Mouse (Mus musculus) forebrain, embryonic 13.5 days (tissue): Measurements from ENCODE around the gene Stard7. TPM values are rescaled to one million over a fixed set of nuclear protein-coding genes. Genes with fewer than 3 reads are reported as not detected.
"Not testable (repeated sequence)": the region's sequence is repeated elsewhere in the genome, so short reads cannot be mapped to it uniquely, and the experiment has no call there.

ENCODE experiments used
- ATAC-seq: fragments of 200-750 bp; cut with Nextera tagmentation; 2 replicates; pipeline ENCODE4 v1.8.0; 2017
- H3K27ac ChIP-seq: fragments of 300-500 bp; sonication (generic); 2 replicates; pipeline ENCODE4 v1.5.1; 2015; ENCODE audit warnings: inconsistent platforms, mild to moderate bottlenecking, moderate library complexity
- H3K27me3 ChIP-seq: fragments of 300-500 bp; sonication (generic); 2 replicates; pipeline ENCODE4 v1.6.1; 2015; ENCODE audit warnings: mild to moderate bottlenecking, inconsistent platforms
- H3K36me3 ChIP-seq: fragments of 300-500 bp; sonication (generic); 2 replicates; pipeline ENCODE4 v1.6.1; 2015; ENCODE audit warnings: mild to moderate bottlenecking, inconsistent platforms; ENCODE audit not compliant: poor library complexity, severe bottlenecking
- H3K4me1 ChIP-seq: fragments of 300-500 bp; sonication (generic); 2 replicates; pipeline ENCODE4 v1.6.1; 2015; ENCODE audit warnings: inconsistent platforms
- H3K4me2 ChIP-seq: fragments of 300-500 bp; sonication (generic); 2 replicates; pipeline ENCODE4 v1.6.1; 2015; ENCODE audit warnings: inconsistent platforms, mild to moderate bottlenecking, moderate library complexity
- H3K4me3 ChIP-seq: fragments of 300-500 bp; sonication (generic); 2 replicates; pipeline ENCODE4 v1.5.1; 2015; ENCODE audit warnings: mild to moderate bottlenecking, inconsistent platforms
- H3K9ac ChIP-seq: fragments of 300-500 bp; sonication (generic); 2 replicates; pipeline ENCODE4 v1.6.1; 2015; ENCODE audit warnings: mild to moderate bottlenecking, inconsistent platforms
- H3K9me3 ChIP-seq: fragments of 300-500 bp; sonication (generic); replicated peaks from 2 replicates; pipeline ENCODE4 v1.6.1; 2016; ENCODE audit warnings: inconsistent platforms
- WGBS: fragments of 180-500 bp; shearing (Covaris S2); methylation state at CpG from one replicate; pipeline ENCODE4 v1.1.7; 2015; 5-methylcytosine and 5-hydroxymethylcytosine counted together
- polyA plus RNA-seq: library from polyadenylated mRNA; unstranded; fragments of >200 nt; fragmentation: Nextera tagmentation; extraction: Ambion mirVana; gene quantifications from 2 replicates; pipeline ENCODE4 v1.2.1, GENCODE M21; 2015

Stard7 gene
- polyA plus RNA-seq, 1 experiment from 2014 or later: 82.4 TPM

- Histone ChIP-seq H3K27ac (no peak overlapping the region), H3K9ac (no peak overlapping the region), H3K27me3 (no peaks in the 10 kb centered on the region), H3K4me3 (no peak overlapping the region), H3K9me3 (no peaks in the 10 kb centered on the region), H3K4me2 (no peak overlapping the region), H3K4me1 (no peaks in the 10 kb centered on the region), H3K36me3 (peaks cover 81% of the 10 kb centered on the region)
- WGBS: 91% methylated on average over 4 of the region's 4 CpGs
- ATAC-seq: no peak
Measured at GRCm38 (mm10) chr2:127292250-127292649, 22.2 kb downstream of the Stard7 start.

DNA sequence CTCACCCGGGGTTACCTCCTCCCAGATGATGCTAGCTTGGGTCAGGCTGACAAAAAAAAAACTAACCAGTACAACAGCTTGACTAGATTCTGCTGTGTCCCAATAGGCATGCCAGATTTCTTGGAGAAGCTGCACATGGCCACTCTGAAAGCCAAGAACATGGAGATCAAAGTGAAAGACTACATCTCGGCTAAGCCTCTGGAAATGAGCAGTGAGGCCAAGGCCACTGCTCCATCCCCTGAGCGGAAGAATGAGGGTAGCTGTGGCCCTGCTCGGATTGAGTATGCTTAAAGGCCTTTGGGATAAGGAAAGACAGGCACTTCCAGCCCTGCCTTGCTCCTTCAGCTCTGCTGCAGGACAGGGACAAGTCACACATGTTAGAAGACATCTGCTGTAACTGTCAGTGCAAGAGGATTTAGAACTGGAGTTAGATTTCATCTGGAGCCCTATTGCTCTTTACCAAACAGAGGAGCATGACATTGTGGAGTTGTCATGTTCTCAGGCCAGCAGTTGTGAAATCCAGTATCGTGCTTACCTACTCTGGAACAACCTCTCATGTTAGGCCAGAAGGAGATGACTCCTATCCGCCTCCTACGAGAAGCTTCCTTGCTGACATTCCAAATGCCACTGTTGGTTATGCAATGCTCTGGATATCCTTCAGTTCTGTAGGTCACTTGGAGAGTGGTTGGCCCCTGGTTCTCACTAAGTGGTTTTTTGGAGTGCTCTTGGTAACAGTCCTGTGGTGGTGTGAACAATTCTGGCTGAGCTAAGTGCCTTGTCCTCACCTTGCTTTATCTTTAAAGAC is 27.2 kb downstream of the Stard7 start:
- WGBS: 96% methylated on average over 7 of the region's 7 CpGs
- H3K4me2 ChIP-seq: no peak overlapping the region
- ATAC-seq: no peak
- no peaks in the 10 kb centered on the region for H3K27me3 ChIP-seq
- no peaks in the 10 kb centered on the region for H3K9me3 ChIP-seq
- no peaks in the 10 kb centered on the region for H3K4me1 ChIP-seq
- no peak overlapping the region for H3K27ac ChIP-seq
- H3K36me3 ChIP-seq: peaks cover 94% of the 10 kb centered on the region
- no peak overlapping the region for H3K9ac ChIP-seq
- no peak overlapping the region for H3K4me3 ChIP-seq

GRCm38 (mm10) chr2:127298056-127298455 is 28.0 kb downstream of the Stard7 start:
- H3K9me3 ChIP-seq: no peaks in the 10 kb centered on the region
- no peak overlapping the region for H3K4me2 ChIP-seq
- no peaks in the 10 kb centered on the region for H3K4me1 ChIP-seq
- H3K36me3 ChIP-seq: peaks cover 87% of the 10 kb centered on the region
- no peak overlapping the region for H3K27ac ChIP-seq
- no peak overlapping the region for H3K4me3 ChIP-seq
- no peak overlapping the region for H3K9ac ChIP-seq
- 97% methylated on average over 1 of the region's 1 CpGs for WGBS
- no peak for ATAC-seq
- H3K27me3 ChIP-seq: no peaks in the 10 kb centered on the region

DNA sequence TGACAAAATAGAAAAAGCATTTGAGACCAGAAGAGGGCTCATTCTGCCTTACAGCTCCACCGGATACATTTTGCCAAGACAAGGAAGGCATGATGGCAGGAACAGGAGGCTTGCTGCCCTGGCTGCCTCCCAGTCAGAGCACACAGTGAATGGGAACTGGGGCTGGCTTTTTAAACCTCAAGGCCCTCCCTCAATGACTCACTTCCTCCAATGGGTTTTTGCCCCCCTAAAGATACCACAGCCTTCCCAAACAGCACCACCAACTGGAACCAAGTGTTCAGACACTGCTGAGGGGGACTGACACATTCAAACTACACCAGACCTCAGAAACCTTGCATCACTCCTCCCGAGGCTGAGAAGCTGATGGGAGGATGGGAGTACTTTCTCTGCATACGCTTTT is 30.7 kb downstream of the Stard7 start:
- no peak overlapping the region for H3K4me2 ChIP-seq
- no peaks in the 10 kb centered on the region for H3K4me1 ChIP-seq
- no peak overlapping the region for H3K4me3 ChIP-seq
- ATAC-seq: no peak
- no peaks in the 10 kb centered on the region for H3K9me3 ChIP-seq
- WGBS: 86% methylated on average over 3 of the region's 3 CpGs
- no peak overlapping the region for H3K27ac ChIP-seq
- H3K27me3 ChIP-seq: no peaks in the 10 kb centered on the region
- no peak overlapping the region for H3K9ac ChIP-seq
- H3K36me3 ChIP-seq: peaks cover 64% of the 10 kb centered on the region

DNA sequence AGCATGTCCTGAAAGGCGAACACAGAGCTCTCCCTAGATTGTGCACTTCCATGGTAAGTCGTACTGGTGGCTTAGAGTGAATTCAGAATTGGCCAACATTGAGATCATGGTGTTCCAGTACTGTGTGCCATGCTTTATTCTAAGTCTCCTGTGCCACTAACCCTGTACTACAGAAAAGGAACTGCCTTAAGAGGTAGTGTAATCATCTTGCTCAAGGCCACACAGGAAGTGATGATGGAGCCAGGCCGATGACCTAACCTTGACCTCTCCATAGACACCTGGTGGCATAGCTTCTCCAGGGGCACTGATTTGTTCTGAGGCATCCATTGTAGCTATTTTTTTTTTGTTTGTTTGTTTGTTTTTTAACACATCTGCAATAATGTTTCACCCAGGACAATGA is 31.9 kb downstream of the Stard7 start:
- WGBS: over 99% methylated on average over 3 of the region's 3 CpGs
- no peak for ATAC-seq
- Histone ChIP-seq H3K9me3 (no peaks in the 10 kb centered on the region), H3K4me3 (no peak overlapping the region), H3K4me1 (no peaks in the 10 kb centered on the region), H3K4me2 (no peak overlapping the region), H3K27me3 (no peaks in the 10 kb centered on the region), H3K36me3 (peaks cover 52% of the 10 kb centered on the region), H3K9ac (no peak overlapping the region), H3K27ac (no peak overlapping the region)

DNA sequence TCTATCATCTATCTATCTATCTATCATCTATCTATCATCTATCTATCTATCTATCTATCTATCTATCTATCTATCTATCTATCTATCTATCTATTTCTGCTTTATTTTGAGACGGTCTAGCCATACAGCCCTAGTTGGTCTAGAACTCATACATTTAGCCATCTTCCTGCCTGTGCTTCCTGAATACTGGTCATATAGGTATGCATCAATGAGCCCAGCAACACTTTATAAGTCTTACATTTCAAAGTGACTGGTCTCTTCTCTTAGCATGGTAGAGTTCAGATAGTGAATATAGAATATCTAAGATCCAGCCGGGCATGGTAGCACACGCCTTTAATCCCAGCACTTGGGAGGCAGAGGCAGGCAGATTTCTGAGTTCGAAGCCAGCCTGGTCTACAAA is 34.2 kb downstream of the Stard7 start:
- not testable (repeated sequence) for H3K4me2 ChIP-seq, H3K27me3 ChIP-seq, H3K9me3 ChIP-seq, H3K27ac ChIP-seq, H3K9ac ChIP-seq, H3K4me3 ChIP-seq, H3K4me1 ChIP-seq, ATAC-seq
- WGBS: 93% methylated on average over 4 of the region's 4 CpGs
- peaks cover 29% of the 10 kb centered on the region for H3K36me3 ChIP-seq

- H3K4me2 ChIP-seq: no peak overlapping the region
- no peak overlapping the region for H3K27ac ChIP-seq
- H3K4me3 ChIP-seq: no peak overlapping the region
- H3K4me1 ChIP-seq: no peaks in the 10 kb centered on the region
- ATAC-seq: no peak
- no peaks in the 10 kb centered on the region for H3K27me3 ChIP-seq
- peaks cover 24% of the 10 kb centered on the region for H3K36me3 ChIP-seq
- H3K9ac ChIP-seq: no peak overlapping the region
- 88% methylated on average over 3 of the region's 3 CpGs for WGBS
- H3K9me3 ChIP-seq: no peaks in the 10 kb centered on the region
Measured at GRCm38 (mm10) chr2:127304609-127305210, 34.7 kb downstream of the Stard7 start.

GRCm38 (mm10) chr2:127306123-127306522 is 36.1 kb downstream of the Stard7 start:
- no peak overlapping the region for H3K4me2 ChIP-seq
- H3K36me3 ChIP-seq: peaks cover 10% of the 10 kb centered on the region
- no peak for ATAC-seq
- H3K9me3 ChIP-seq: no peaks in the 10 kb centered on the region
- H3K9ac ChIP-seq: no peak overlapping the region
- H3K27me3 ChIP-seq: no peaks in the 10 kb centered on the region
- no peak overlapping the region for H3K4me3 ChIP-seq
- no peak overlapping the region for H3K27ac ChIP-seq
- no peaks in the 10 kb centered on the region for H3K4me1 ChIP-seq

GRCm38 (mm10) chr2:127307179-127307578 is 37.2 kb downstream of the Stard7 start:
- Histone ChIP-seq H3K4me3 (no peak overlapping the region), H3K4me2 (no peak overlapping the region), H3K27me3 (no peaks in the 10 kb centered on the region), H3K4me1 (no peaks in the 10 kb centered on the region), H3K9ac (no peak overlapping the region), H3K27ac (no peak overlapping the region), H3K36me3 (peaks cover 1% of the 10 kb centered on the region; the same call in 1 of the 2 replicates), H3K9me3 (no peaks in the 10 kb centered on the region)
- 50% methylated on average over 3 of the region's 3 CpGs for WGBS
- ATAC-seq: no peak

GRCm38 (mm10) chr2:127308660-127309059 is 38.6 kb downstream of the Stard7 start:
- ATAC-seq: no peak

GRCm38 (mm10) chr2:127310246-127310645 is 40.2 kb downstream of the Stard7 start:
- Histone ChIP-seq H3K4me3 (no peak overlapping the region), H3K27ac (no peak overlapping the region), H3K9me3 (no peaks in the 10 kb centered on the region), H3K36me3 (no peaks in the 10 kb centered on the region), H3K4me2 (no peak overlapping the region), H3K4me1 (no peaks in the 10 kb centered on the region), H3K9ac (no peak overlapping the region), H3K27me3 (no peaks in the 10 kb centered on the region)
- ATAC-seq: no peak
- 44% methylated on average over 2 of the region's 2 CpGs for WGBS

More at GRCm38 (mm10) chr2:127308660-127309059, 38.6 kb downstream of the Stard7 start:
- H3K9ac ChIP-seq: no peak overlapping the region
- H3K4me1 ChIP-seq: no peaks in the 10 kb centered on the region
- no peaks in the 10 kb centered on the region for H3K27me3 ChIP-seq
- H3K36me3 ChIP-seq: no peaks in the 10 kb centered on the region
- no peak overlapping the region for H3K27ac ChIP-seq
- H3K4me2 ChIP-seq: no peak overlapping the region
- no peaks in the 10 kb centered on the region for H3K9me3 ChIP-seq
- 86% methylated on average over 2 of the region's 2 CpGs for WGBS
- no peak overlapping the region for H3K4me3 ChIP-seq

GRCm38 (mm10) chr2:127310685-127311084 is 40.7 kb downstream of the Stard7 start:
- Histone ChIP-seq H3K9me3 (no peaks in the 10 kb centered on the region), H3K27ac (no peak overlapping the region), H3K9ac (no peak overlapping the region), H3K36me3 (no peaks in the 10 kb centered on the region), H3K4me3 (no peak overlapping the region), H3K4me2 (no peak overlapping the region), H3K4me1 (no peaks in the 10 kb centered on the region), H3K27me3 (no peaks in the 10 kb centered on the region)
- WGBS: 92% methylated on average over 7 of the region's 7 CpGs
- no peak for ATAC-seq
